Mouse (Mus musculus): Measurements from ENCODE around the gene Zfp143. TPM values are rescaled to one million over a fixed set of nuclear protein-coding genes. Genes with fewer than 3 reads are reported as not detected.

Gene Zfp143
- polyA plus RNA-seq (2014; fragmentation: Nextera tagmentation; extraction: Ambion mirVana), result 16.8 and 19.5 TPM in 2 replicates

DNA sequence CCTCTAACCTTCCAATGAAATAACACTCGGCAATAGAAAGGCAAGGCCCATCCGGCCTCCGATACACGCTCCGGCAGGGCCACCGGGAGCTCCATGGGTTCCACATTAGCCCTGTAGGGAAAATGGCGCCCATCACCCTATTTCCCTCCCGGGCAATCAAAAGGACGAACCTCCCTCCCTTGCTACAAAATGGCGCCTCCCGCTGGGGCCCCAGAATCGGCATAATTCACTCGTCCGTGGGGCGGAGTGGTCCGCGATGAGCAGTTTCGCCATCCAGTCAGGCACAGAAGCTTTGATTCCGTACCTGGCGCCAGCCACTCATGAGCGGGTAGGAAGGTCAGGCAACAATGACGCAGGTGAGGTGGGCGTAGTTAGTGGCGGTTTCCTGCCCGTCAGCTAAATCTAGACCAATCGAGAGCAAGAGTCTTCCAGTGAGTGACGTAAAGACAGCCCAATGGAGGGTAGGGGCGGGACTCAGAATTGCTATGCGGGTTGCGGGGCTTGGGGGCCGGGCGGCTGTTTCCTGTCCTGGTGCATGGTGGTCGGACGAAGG lies at the start of gene Zfp143:
Gene Zfp143 (plus strand): TSS at position 19 of the 553 bp plus-strand sequence.
- peaks cover 13% of the 10 kb centered on the region for H3K36me3 ChIP-seq (ENCODE audit: control insufficient read depth, insufficient read depth, low read length)
- H3K27me3 ChIP-seq (replicated peaks; ENCODE audit: control insufficient read depth, insufficient read depth, low read length), result no peaks in the 10 kb centered on the region
- H3K27ac ChIP-seq (ENCODE audit: low read depth, low read length), result peak within 1 kb of the TSS; percentile 100
- H3K4me3 ChIP-seq (ENCODE audit: low read depth, low read length), result peak within 1 kb of the TSS; percentile 84
- peak; percentile 100 for DNase-seq (ENCODE audit: low spot score)
- peak within 1 kb of the TSS; percentile 86 for H3K4me2 ChIP-seq
- ATAC-seq (replicated peaks; ENCODE audit: low FRiP score), result peak; percentile 95
- no peaks in the 10 kb centered on the region for H3K9me3 ChIP-seq (ENCODE audit: control insufficient read depth, low read length)
- under 1% methylated on average over 34 of the region's 34 CpGs for WGBS
- peak within 1 kb of the TSS; percentile 98 for H3K9ac ChIP-seq (ENCODE audit: low read depth, low read length)
- H3K4me1 ChIP-seq (replicated peaks; ENCODE audit: control insufficient read depth, insufficient read depth, low read length), result peaks cover 5% of the 10 kb centered on the region

DNA sequence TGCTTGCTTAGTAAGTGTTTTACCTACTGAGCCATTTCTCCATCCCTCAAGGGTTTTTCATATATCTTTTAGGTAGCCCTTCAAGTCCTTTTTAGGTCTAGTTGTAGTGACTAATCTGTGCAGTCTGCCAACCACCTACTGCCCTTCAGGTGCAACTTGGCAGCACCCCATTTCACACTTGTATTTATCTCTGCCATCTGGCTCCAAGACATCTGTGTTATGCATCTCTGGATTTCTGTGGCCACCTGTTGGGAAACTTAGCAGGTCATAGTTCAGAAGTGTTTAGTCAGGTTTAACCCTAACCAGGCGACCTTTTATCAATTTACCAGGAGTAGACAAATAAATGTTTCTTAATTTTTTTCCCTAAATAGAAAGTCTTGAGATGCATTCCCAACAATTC lies 49.6 kb upstream of the Zfp143 start:
- no peak overlapping the region for H3K4me2 ChIP-seq
- 39% methylated on average over 1 of the region's 1 CpGs for WGBS
- DNase-seq (ENCODE audit: low spot score) (no peak), ATAC-seq (replicated peaks; ENCODE audit: low FRiP score) (no peak)
- no peak overlapping the region for H3K27ac ChIP-seq (ENCODE audit: low read depth, low read length)
- H3K36me3 ChIP-seq (ENCODE audit: control insufficient read depth, insufficient read depth, low read length), result no peaks in the 10 kb centered on the region
- no peaks in the 10 kb centered on the region for H3K27me3 ChIP-seq (replicated peaks; ENCODE audit: control insufficient read depth, insufficient read depth, low read length)
- no peak overlapping the region for H3K9ac ChIP-seq (ENCODE audit: low read depth, low read length)
- H3K9me3 ChIP-seq (ENCODE audit: control insufficient read depth, low read length), result no peaks in the 10 kb centered on the region
- H3K4me3 ChIP-seq (ENCODE audit: low read depth, low read length), result no peak overlapping the region
- no peaks in the 10 kb centered on the region; the same call in 1 of the 2 replicates for H3K4me1 ChIP-seq (replicated peaks; ENCODE audit: control insufficient read depth, insufficient read depth, low read length)

DNA sequence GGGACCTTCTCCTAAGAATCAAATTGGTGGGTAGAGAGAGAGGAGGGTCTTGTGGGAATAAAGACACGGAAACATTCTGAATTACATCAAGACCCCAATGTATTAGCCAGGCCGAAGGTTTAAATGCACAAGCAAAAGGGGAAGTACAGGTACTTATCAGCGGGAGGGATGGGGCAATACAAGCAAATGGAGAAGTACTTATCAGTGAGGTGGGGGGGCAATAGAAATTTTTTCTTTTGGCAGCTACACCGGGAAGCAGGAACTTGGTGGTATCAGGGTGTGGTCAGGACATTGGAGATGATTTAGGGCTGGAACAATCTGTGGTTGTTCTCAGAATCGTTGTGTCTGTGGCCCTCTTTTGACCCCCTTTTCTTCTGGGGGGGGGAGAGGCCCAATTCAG lies 46.7 kb upstream of the Zfp143 start:
- 71% methylated on average over 5 of the region's 5 CpGs for WGBS
- Histone ChIP-seq H3K4me2 (no peak overlapping the region), H3K9ac (ENCODE audit: low read depth, low read length) (no peak overlapping the region)

DNA sequence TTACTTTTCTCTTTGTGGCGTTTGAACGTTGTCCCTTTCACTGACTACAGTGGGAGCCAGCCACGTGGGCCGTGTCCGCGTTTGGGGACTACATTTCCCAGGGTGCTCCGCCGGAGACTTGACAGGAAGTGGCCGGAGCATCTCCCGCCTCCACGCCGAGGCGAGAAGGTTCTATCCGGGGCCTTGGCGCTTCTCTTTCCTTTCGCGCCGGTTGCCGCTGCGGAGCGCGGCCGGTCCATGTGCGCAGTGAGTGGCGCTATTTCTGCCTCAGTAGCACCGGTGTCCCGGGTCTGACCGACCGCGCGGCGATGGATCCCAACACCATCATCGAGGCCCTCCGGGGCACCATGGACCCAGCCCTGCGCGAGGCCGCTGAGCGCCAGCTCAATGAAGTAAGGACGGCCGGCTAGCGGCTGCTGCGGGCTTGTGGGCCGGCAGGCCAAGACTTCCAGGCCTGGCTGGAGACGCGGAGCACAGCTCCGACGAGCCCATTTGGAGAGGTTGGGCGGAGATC lies 42.8 kb upstream of the Zfp143 start, which contains the start of gene Ipo7:
Gene Ipo7 (plus strand): TSS at position 158 of the 514 bp plus-strand sequence.
- peak within 1 kb of the TSS; percentile 94 for H3K27ac ChIP-seq (ENCODE audit: low read depth, low read length)
- DNase-seq (ENCODE audit: low spot score), result peak; percentile 89
- WGBS, result under 1% methylated on average over 48 of the region's 48 CpGs
- H3K4me3 ChIP-seq (ENCODE audit: low read depth, low read length), result peak within 1 kb of the TSS; percentile 100
- H3K36me3 ChIP-seq (ENCODE audit: control insufficient read depth, insufficient read depth, low read length), result no peaks in the 10 kb centered on the region; the same call in 1 of the 2 replicates
- H3K4me1 ChIP-seq (replicated peaks; ENCODE audit: control insufficient read depth, insufficient read depth, low read length), result peaks cover 11% of the 10 kb centered on the region
- H3K9me3 ChIP-seq (ENCODE audit: control insufficient read depth, low read length), result no peaks in the 10 kb centered on the region
- ATAC-seq (replicated peaks; ENCODE audit: low FRiP score), result peak; percentile 95
- peak within 1 kb of the TSS; percentile 100 for H3K9ac ChIP-seq (ENCODE audit: low read depth, low read length)
- no peaks in the 10 kb centered on the region for H3K27me3 ChIP-seq (replicated peaks; ENCODE audit: control insufficient read depth, insufficient read depth, low read length)
- H3K4me2 ChIP-seq, result peak within 1 kb of the TSS; percentile 69

More for the DNA sequence above, 46.7 kb upstream of the Zfp143 start:
- H3K27ac ChIP-seq (ENCODE audit: low read depth, low read length), result no peak overlapping the region
- H3K4me1 ChIP-seq (replicated peaks; ENCODE audit: control insufficient read depth, insufficient read depth, low read length), result no peaks in the 10 kb centered on the region
- no peaks in the 10 kb centered on the region for H3K36me3 ChIP-seq (ENCODE audit: control insufficient read depth, insufficient read depth, low read length)
- H3K4me3 ChIP-seq (ENCODE audit: low read depth, low read length), result no peak overlapping the region
- DNase-seq (ENCODE audit: low spot score) (no peak), ATAC-seq (replicated peaks; ENCODE audit: low FRiP score) (no peak)
- H3K9me3 ChIP-seq (ENCODE audit: control insufficient read depth, low read length), result no peaks in the 10 kb centered on the region
- H3K27me3 ChIP-seq (replicated peaks; ENCODE audit: control insufficient read depth, insufficient read depth, low read length), result no peaks in the 10 kb centered on the region

DNA sequence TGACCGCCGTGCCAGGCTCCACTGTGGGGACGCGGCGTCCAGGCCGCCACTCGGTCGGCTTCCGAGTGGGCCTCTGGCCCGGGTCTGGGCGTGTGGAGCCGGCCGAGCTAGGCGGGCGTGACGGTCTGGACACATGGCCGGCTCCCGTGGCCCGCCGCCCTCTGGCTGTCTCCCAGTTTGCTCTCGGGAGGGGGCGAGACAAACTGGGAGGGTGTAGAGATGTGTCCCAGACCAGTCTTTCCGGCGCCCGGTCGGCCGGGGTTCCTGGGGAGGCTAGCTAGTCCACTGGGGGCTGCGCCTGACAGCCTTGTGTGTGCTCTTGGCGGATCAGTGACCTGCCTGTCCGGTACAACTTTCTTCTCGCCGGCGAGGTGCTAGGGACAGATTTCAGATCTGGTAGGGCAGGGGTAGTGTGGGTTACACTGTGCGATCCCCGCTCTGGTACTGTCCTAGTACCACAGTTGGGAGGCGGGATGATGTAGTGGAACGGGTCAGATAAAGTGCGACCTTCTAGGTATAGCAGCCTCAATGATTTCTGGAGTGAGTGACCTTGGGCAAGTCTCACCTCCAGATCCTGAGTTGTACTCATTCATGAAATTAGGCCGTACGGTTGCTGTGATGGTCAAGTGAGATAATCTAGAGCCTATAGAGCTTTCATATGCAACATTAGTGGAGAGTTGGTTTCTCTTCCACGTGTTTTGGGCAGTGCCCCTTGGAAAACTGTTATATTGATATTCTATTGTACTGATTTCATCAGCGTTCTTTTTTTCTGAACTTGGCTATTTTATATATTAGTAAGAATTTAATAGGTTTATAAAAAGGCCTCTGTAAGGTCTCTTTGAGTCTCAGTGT lies 42.2 kb upstream of the Zfp143 start:
- Histone ChIP-seq H3K4me3 (ENCODE audit: low read depth, low read length) (peak overlapping the region; percentile 100), H3K36me3 (ENCODE audit: control insufficient read depth, insufficient read depth, low read length) (no peaks in the 10 kb centered on the region; the same call in 1 of the 2 replicates), H3K27me3 (replicated peaks; ENCODE audit: control insufficient read depth, insufficient read depth, low read length) (no peaks in the 10 kb centered on the region), H3K9ac (ENCODE audit: low read depth, low read length) (peak overlapping the region; percentile 100), H3K4me1 (replicated peaks; ENCODE audit: control insufficient read depth, insufficient read depth, low read length) (peaks cover 11% of the 10 kb centered on the region), H3K27ac (ENCODE audit: low read depth, low read length) (peak overlapping the region; percentile 94), H3K9me3 (ENCODE audit: control insufficient read depth, low read length) (no peaks in the 10 kb centered on the region), H3K4me2 (peak overlapping the region; percentile 69)
- ATAC-seq (replicated peaks; ENCODE audit: low FRiP score) (peak; percentile 64), DNase-seq (ENCODE audit: low spot score) (no peak)
- WGBS, result under 1% methylated on average over 42 of the region's 42 CpGs

DNA sequence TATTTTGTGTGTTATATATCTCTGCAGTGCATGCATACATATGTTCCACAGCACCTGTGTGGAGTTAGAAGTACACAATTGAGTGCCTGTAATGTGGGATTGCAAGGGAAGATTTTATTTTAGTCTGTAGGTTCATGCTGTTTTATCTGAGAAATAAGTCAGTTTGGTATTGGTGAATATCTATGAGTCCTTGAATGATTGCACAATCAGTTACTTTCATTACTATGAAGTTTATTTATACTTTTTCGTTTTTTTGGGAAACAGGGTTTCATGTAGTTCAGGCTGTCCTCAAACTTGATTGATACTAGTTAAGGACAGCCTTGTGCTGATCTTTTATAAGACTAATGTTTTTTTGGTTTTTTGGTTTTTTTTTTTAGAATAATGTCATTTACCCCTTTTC lies 37.5 kb upstream of the Zfp143 start:
- Histone ChIP-seq H3K27me3 (replicated peaks; ENCODE audit: control insufficient read depth, insufficient read depth, low read length) (no peaks in the 10 kb centered on the region), H3K9me3 (ENCODE audit: control insufficient read depth, low read length) (no peaks in the 10 kb centered on the region), H3K9ac (ENCODE audit: low read depth, low read length) (no peak overlapping the region), H3K4me1 (replicated peaks; ENCODE audit: control insufficient read depth, insufficient read depth, low read length) (peaks cover 11% of the 10 kb centered on the region), H3K27ac (ENCODE audit: low read depth, low read length) (no peak overlapping the region), H3K4me3 (ENCODE audit: low read depth, low read length) (no peak overlapping the region), H3K4me2 (no peak overlapping the region), H3K36me3 (ENCODE audit: control insufficient read depth, insufficient read depth, low read length) (no peaks in the 10 kb centered on the region; the same call in none of the 2 replicates)
- DNase-seq (ENCODE audit: low spot score) (no peak), ATAC-seq (replicated peaks; ENCODE audit: low FRiP score) (no peak)
- 85% methylated on average over 1 of the region's 1 CpGs for WGBS

DNA sequence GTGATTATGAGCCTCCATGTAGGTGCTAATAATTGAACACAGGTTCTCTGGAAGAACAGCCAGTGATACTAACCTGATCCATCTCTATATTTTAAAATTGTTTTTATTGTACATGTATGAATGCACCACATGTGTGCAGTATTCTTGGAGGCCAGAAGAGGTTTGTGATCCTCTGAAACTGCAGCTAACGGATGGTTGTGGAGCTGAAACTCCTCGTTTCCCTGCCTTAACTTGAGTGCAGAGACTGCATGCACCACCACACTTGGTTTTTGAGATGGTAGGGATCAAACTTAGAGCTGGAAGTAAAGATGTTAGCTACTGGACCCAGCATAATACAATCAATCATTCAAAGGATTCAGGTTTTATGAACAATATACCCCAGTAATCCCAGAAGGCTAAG lies 34.4 kb upstream of the Zfp143 start:
- 73% methylated on average over 2 of the region's 2 CpGs for WGBS
- Histone ChIP-seq H3K9me3 (ENCODE audit: control insufficient read depth, low read length) (no peaks in the 10 kb centered on the region), H3K4me1 (replicated peaks; ENCODE audit: control insufficient read depth, insufficient read depth, low read length) (peaks cover 4% of the 10 kb centered on the region), H3K36me3 (ENCODE audit: control insufficient read depth, insufficient read depth, low read length) (peaks cover 9% of the 10 kb centered on the region), H3K27ac (ENCODE audit: low read depth, low read length) (no peak overlapping the region), H3K4me2 (no peak overlapping the region), H3K4me3 (ENCODE audit: low read depth, low read length) (no peak overlapping the region), H3K9ac (ENCODE audit: low read depth, low read length) (no peak overlapping the region), H3K27me3 (replicated peaks; ENCODE audit: control insufficient read depth, insufficient read depth, low read length) (no peaks in the 10 kb centered on the region)
- DNase-seq (ENCODE audit: low spot score), result no peak
- ATAC-seq (replicated peaks; ENCODE audit: low FRiP score), result no peak

DNA sequence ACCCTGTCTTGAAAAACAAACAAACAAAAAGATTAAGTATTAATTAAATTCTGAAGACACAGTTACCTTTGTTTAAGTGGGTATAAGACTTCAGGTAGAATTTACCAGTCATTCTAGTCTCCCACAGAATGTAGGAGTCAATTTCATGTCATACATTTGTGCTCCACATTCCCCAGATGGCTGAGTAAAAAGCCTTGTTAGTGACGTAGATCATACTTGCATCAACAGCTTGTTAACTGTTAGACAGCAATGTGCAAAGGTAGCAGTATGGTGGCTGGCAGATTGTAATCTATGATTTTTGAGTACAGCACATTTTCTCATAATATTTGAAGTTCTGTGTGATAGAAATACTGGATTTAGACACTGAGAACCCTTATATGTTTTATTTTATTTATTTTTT lies 32.2 kb upstream of the Zfp143 start:
- WGBS, result 76% methylated on average over 1 of the region's 1 CpGs
- no peak overlapping the region for H3K4me3 ChIP-seq (ENCODE audit: low read depth, low read length)
- peaks cover 19% of the 10 kb centered on the region for H3K36me3 ChIP-seq (ENCODE audit: control insufficient read depth, insufficient read depth, low read length)
- H3K4me2 ChIP-seq, result no peak overlapping the region
- no peak overlapping the region for H3K27ac ChIP-seq (ENCODE audit: low read depth, low read length)
- no peak for DNase-seq (ENCODE audit: low spot score)
- no peaks in the 10 kb centered on the region for H3K4me1 ChIP-seq (replicated peaks; ENCODE audit: control insufficient read depth, insufficient read depth, low read length)
- H3K9me3 ChIP-seq (ENCODE audit: control insufficient read depth, low read length), result no peaks in the 10 kb centered on the region
- H3K9ac ChIP-seq (ENCODE audit: low read depth, low read length), result no peak overlapping the region
- H3K27me3 ChIP-seq (replicated peaks; ENCODE audit: control insufficient read depth, insufficient read depth, low read length), result no peaks in the 10 kb centered on the region
- ATAC-seq (replicated peaks; ENCODE audit: low FRiP score), result no peak
